In genomic region chr6:136769143-136769542, GRCm38 (mm10) we compare ENCODE assay signal across 27 mouse cellular contexts. TPM values are rescaled to one million over a fixed set of nuclear protein-coding genes. Genes with fewer than 3 reads are reported as not detected.
"Had no signal": no experiment of that assay in that cellular context is flagged by ENCODE, and none has a peak within 500 bp of the region (broad histone marks: within the 10 kb centered on the region; RNA-seq: fewer than 3 reads in every experiment).

No protein-coding gene starts in this region.

- H3K27ac ChIP-seq: heart, adult 2 months; heart, embryonic 13.5 days; heart, embryonic 15.5 days; hindbrain, embryonic 13.5 days; hindbrain, embryonic 15.5 days; hindbrain, postnatal 0 days; kidney, embryonic 15.5 days; kidney, postnatal 0 days; layer of hippocampus, adult 2 months; left cerebral cortex, adult 2 months; limb, embryonic 10.5 days; limb, embryonic 12.5 days had no signal

- H3K9ac ChIP-seq: forebrain, postnatal 0 days; heart, embryonic 13.5 days; heart, embryonic 15.5 days; hindbrain, embryonic 13.5 days; hindbrain, embryonic 15.5 days; kidney, embryonic 15.5 days; limb, embryonic 12.5 days had no signal

- H3K4me2 ChIP-seq: heart, embryonic 11.5 days; heart, embryonic 13.5 days; heart, embryonic 15.5 days; hindbrain, embryonic 13.5 days; hindbrain, embryonic 15.5 days; kidney, embryonic 15.5 days; limb, embryonic 12.5 days had no signal

- H3K4me3 ChIP-seq: heart, adult 2 months; heart, embryonic 13.5 days; heart, embryonic 15.5 days; hindbrain, embryonic 13.5 days; hindbrain, embryonic 15.5 days; kidney, embryonic 15.5 days; layer of hippocampus, adult 2 months; left cerebral cortex, adult 2 months; limb, embryonic 10.5 days; limb, embryonic 12.5 days had no signal

- H3K4me1 ChIP-seq: hindbrain, embryonic 13.5 days; hindbrain, embryonic 15.5 days; kidney, embryonic 15.5 days; limb, embryonic 10.5 days; limb, embryonic 12.5 days had no signal

- DNase-seq: forebrain, postnatal 0 days; gastrocnemius, postnatal 14 days; gastrocnemius, postnatal 36 days; heart, adult 11 months; heart, adult 2 months; heart, postnatal 14 days; heart, postnatal 36 days; kidney, adult 11 months; kidney, adult 2 months; kidney, adult 9 months; kidney, postnatal 14 days; kidney, postnatal 4 days; liver had no signal

- H3K36me3 ChIP-seq: heart, embryonic 13.5 days; heart, embryonic 15.5 days; hindbrain, embryonic 13.5 days; hindbrain, embryonic 15.5 days; kidney, embryonic 15.5 days; limb, embryonic 10.5 days; limb, embryonic 12.5 days had no signal

- H3K9me3 ChIP-seq: heart, embryonic 13.5 days; heart, embryonic 15.5 days; hindbrain, embryonic 15.5 days; kidney, embryonic 15.5 days; limb, embryonic 10.5 days; limb, embryonic 12.5 days had no signal

- ATAC-seq: forebrain, postnatal 0 days; hindbrain, postnatal 0 days had no signal

- H3K27me3 ChIP-seq: heart, embryonic 13.5 days; heart, embryonic 15.5 days; hindbrain, embryonic 13.5 days; hindbrain, embryonic 15.5 days; kidney, embryonic 15.5 days; limb, embryonic 12.5 days had no signal

RNA-seq across cellular contexts. Expression of gene Gucy2c, which starts 12.4 kb away (rescaled TPM):
- polyA plus RNA-seq: heart, adult 2 months; heart, postnatal 0 days; hindbrain, embryonic 11.5 days; limb, embryonic 12.5 days had no signal
